Mouse (Mus musculus): Measurements from ENCODE around the gene Rbbp4. TPM values are rescaled to one million over a fixed set of nuclear protein-coding genes. Genes with fewer than 3 reads are reported as not detected.
"Not testable (repeated sequence)": the region's sequence is repeated elsewhere in the genome, so short reads cannot be mapped to it uniquely, and the experiment has no call there.

Rbbp4 gene
- polyA plus RNA-seq, 1 experiment from 2014 or later: 245 TPM

DNA sequence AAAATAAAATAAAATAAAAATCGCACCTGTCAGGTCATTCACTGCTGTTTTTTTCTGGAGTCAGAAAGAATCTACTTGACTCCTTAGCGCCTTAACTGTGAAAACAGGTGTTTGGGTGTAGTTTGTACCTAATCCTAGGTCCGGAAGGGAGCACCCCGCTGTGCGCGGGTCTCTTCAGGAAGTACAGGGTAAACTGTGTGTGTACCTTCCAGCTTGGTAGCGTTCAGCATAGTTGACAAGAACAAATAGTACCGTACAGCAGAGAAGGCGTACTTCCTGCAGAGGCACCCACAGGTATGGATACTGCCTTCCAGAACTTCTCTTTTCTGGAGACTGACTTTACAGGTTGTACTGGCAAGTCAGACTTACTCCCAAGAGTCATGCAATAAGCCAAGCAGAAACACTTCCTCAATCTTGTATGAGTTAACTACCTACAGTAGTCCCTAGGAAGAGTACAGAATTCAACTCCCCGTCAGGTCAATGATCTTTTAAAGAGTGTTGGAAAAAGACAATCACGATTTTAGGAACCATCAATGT is 39.1 kb upstream of the Rbbp4 start:
- Histone ChIP-seq H3K27ac (replicated peaks) (no peak overlapping the region), H3K9me3 (no peaks in the 10 kb centered on the region), H3K4me1 (replicated peaks) (peaks cover 17% of the 10 kb centered on the region), H3K36me3 (no peaks in the 10 kb centered on the region), H3K4me2 (no peak overlapping the region), H3K27me3 (no peaks in the 10 kb centered on the region; the same call in 1 of the 2 replicates), H3K9ac (no peak overlapping the region), H3K4me3 (no peak overlapping the region)
- no peak for ATAC-seq (ENCODE audit: low FRiP score, low read depth)
- 51% methylated on average over 11 of the region's 11 CpGs for WGBS

- H3K9ac ChIP-seq: no peak overlapping the region
- H3K27ac ChIP-seq (replicated peaks): no peak overlapping the region
- no peak overlapping the region for H3K4me3 ChIP-seq
- ATAC-seq (ENCODE audit: low FRiP score, low read depth): no peak
- H3K4me2 ChIP-seq: no peak overlapping the region
- H3K9me3 ChIP-seq: no peaks in the 10 kb centered on the region
- 48% methylated on average over 8 of the region's 8 CpGs for WGBS
- H3K27me3 ChIP-seq: no peaks in the 10 kb centered on the region
- H3K36me3 ChIP-seq: no peaks in the 10 kb centered on the region; the same call in 1 of the 2 replicates
- H3K4me1 ChIP-seq (replicated peaks): peaks cover 17% of the 10 kb centered on the region
Measured at GRCm38 (mm10) chr4:129373202-129373976, 38.2 kb upstream of the Rbbp4 start.

DNA sequence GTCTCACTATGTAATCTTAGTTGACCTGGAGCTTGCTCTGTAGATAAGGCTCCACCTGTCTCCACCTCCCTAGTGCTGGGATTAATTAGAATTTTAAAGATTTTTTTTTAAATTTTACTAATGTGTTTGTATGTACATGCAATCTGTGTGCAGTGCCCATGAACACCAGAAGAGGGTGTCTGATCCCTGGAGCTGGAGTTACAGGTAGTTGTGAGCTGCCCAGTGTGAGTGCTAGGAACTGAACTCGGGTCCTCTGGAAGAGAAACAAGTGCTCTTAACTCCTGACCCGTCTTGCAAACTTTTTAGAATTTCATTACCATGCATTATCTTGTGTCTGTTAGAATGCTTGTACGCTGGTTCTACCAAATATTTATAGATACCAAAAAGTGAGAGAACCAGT is 36.2 kb upstream of the Rbbp4 start:
- 96% methylated on average over 3 of the region's 3 CpGs for WGBS
- Histone ChIP-seq H3K36me3 (peaks cover 9% of the 10 kb centered on the region; the same call in 1 of the 2 replicates), H3K4me1 (replicated peaks) (peaks cover 8% of the 10 kb centered on the region), H3K27ac (replicated peaks) (no peak overlapping the region), H3K4me2 (no peak overlapping the region), H3K4me3 (no peak overlapping the region), H3K9ac (no peak overlapping the region), H3K9me3 (no peaks in the 10 kb centered on the region), H3K27me3 (no peaks in the 10 kb centered on the region)
- ATAC-seq (ENCODE audit: low FRiP score, low read depth): no peak

GRCm38 (mm10) chr4:129365224-129365623 is 30.1 kb upstream of the Rbbp4 start:
- Histone ChIP-seq H3K27ac (replicated peaks) (no peak overlapping the region), H3K36me3 (peaks cover 17% of the 10 kb centered on the region), H3K9ac (no peak overlapping the region), H3K4me1 (replicated peaks) (no peaks in the 10 kb centered on the region), H3K4me3 (no peak overlapping the region), H3K4me2 (no peak overlapping the region), H3K9me3 (no peaks in the 10 kb centered on the region), H3K27me3 (no peaks in the 10 kb centered on the region)
- 84% methylated on average over 5 of the region's 5 CpGs for WGBS
- no peak for ATAC-seq (ENCODE audit: low FRiP score, low read depth)

- 82% methylated on average over 3 of the region's 3 CpGs for WGBS
- Histone ChIP-seq H3K36me3 (peaks cover 26% of the 10 kb centered on the region), H3K9ac (no peak overlapping the region), H3K4me1 (replicated peaks) (no peaks in the 10 kb centered on the region), H3K4me2 (no peak overlapping the region), H3K9me3 (no peaks in the 10 kb centered on the region), H3K4me3 (no peak overlapping the region), H3K27ac (replicated peaks) (no peak overlapping the region), H3K27me3 (no peaks in the 10 kb centered on the region)
- ATAC-seq (ENCODE audit: low FRiP score, low read depth): no peak
Measured at GRCm38 (mm10) chr4:129364379-129364778, 29.2 kb upstream of the Rbbp4 start.

DNA sequence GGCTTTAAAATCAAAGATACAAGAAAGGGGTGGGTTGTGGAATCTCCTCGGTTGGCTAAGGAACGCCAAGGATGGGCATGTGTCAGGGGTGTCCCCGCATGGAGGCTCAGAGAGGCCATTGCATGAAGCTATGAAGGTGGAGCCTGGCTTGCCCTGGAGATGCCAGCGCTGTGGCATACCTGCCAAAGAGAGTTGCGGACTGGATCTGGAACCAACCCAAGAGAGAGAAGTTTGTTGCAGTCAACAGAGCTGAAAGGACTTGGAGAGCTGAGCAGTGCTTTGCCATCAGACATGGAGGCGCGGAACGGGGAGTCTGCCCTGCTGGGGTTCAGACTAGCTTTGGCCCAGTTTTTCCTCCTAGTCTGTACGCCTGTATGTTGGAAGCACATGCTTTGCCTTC is 28.3 kb upstream of the Rbbp4 start:
- Histone ChIP-seq H3K4me2 (no peak overlapping the region), H3K9ac (no peak overlapping the region), H3K9me3 (no peaks in the 10 kb centered on the region), H3K4me1 (replicated peaks) (no peaks in the 10 kb centered on the region), H3K27ac (replicated peaks) (no peak overlapping the region), H3K36me3 (peaks cover 31% of the 10 kb centered on the region), H3K27me3 (no peaks in the 10 kb centered on the region), H3K4me3 (no peak overlapping the region)
- ATAC-seq (ENCODE audit: low FRiP score, low read depth): no peak
- 91% methylated on average over 9 of the region's 9 CpGs for WGBS

DNA sequence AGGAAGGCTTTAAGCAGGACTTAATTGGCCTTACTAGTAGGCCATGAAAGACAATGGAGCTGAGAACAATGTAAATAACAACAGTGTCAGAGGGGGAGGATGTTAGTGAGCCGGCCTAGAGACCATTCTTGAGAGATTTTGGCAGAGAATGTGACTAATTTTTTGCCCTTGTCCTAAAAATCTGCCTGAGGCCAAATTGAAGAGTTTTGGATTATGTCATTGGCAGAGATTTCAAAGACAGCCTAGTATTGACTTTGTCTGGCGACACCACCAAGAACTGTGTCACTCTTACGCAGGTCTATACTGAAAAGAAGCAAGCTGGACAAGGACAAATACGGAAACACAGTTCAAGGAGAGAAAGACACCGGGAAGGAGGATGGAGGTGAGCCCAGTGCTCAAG is 27.6 kb upstream of the Rbbp4 start:
- 78% methylated on average over 5 of the region's 5 CpGs for WGBS
- Histone ChIP-seq H3K27ac (replicated peaks) (no peak overlapping the region), H3K4me3 (no peak overlapping the region), H3K27me3 (no peaks in the 10 kb centered on the region), H3K36me3 (peaks cover 38% of the 10 kb centered on the region), H3K9me3 (no peaks in the 10 kb centered on the region), H3K4me1 (replicated peaks) (no peaks in the 10 kb centered on the region), H3K4me2 (no peak overlapping the region), H3K9ac (no peak overlapping the region)
- ATAC-seq (ENCODE audit: low FRiP score, low read depth): no peak

DNA sequence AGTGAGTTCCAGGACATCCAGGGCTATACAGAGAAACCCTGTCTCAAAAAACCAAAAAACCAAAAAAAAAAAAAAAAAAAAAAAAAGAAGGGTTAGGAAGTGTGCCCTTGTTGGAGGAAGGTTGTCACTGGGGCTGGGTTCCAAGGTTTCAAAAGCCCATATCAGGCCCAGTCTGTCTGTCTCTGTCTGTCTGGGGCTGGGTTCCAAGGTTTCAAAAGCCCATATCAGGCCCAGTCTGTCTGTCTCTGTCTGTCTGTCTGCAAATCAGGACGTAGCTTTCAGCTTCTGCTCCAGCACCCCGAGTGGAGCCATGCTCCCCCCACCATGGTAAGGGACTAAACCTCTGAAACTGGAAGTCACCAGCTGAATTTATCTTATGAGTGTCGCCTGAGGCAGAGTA is 27.1 kb upstream of the Rbbp4 start:
- not testable (repeated sequence) for H3K9me3 ChIP-seq; H3K4me3 ChIP-seq; H3K4me1 ChIP-seq (replicated peaks); ATAC-seq (ENCODE audit: low FRiP score, low read depth); H3K4me2 ChIP-seq; H3K27ac ChIP-seq (replicated peaks); H3K9ac ChIP-seq; H3K27me3 ChIP-seq
- H3K36me3 ChIP-seq: peaks cover 39% of the 10 kb centered on the region
- WGBS: 90% methylated on average over 3 of the region's 3 CpGs

- Histone ChIP-seq H3K4me2 (no peak overlapping the region), H3K4me1 (replicated peaks) (no peaks in the 10 kb centered on the region), H3K9me3 (no peaks in the 10 kb centered on the region), H3K36me3 (peaks cover 61% of the 10 kb centered on the region), H3K27me3 (no peaks in the 10 kb centered on the region), H3K9ac (no peak overlapping the region), H3K4me3 (no peak overlapping the region), H3K27ac (replicated peaks) (no peak overlapping the region)
- 89% methylated on average over 15 of the region's 15 CpGs for WGBS
- ATAC-seq (ENCODE audit: low FRiP score, low read depth): no peak
Measured at GRCm38 (mm10) chr4:129357613-129358163, 22.5 kb upstream of the Rbbp4 start.

- no peak for ATAC-seq (ENCODE audit: low FRiP score, low read depth)
- Histone ChIP-seq H3K36me3 (peaks cover 48% of the 10 kb centered on the region), H3K4me1 (replicated peaks) (no peaks in the 10 kb centered on the region), H3K27me3 (no peaks in the 10 kb centered on the region), H3K4me2 (no peak overlapping the region), H3K4me3 (no peak overlapping the region), H3K27ac (replicated peaks) (no peak overlapping the region), H3K9me3 (no peaks in the 10 kb centered on the region), H3K9ac (no peak overlapping the region)
- 82% methylated on average over 15 of the region's 15 CpGs for WGBS
Measured at GRCm38 (mm10) chr4:129354236-129354635, 19.1 kb upstream of the Rbbp4 start.

- no peaks in the 10 kb centered on the region for H3K9me3 ChIP-seq
- H3K4me3 ChIP-seq: no peak overlapping the region
- H3K27me3 ChIP-seq: no peaks in the 10 kb centered on the region
- no peak overlapping the region for H3K4me2 ChIP-seq
- H3K27ac ChIP-seq (replicated peaks): no peak overlapping the region
- 93% methylated on average over 12 of the region's 12 CpGs for WGBS
- H3K4me1 ChIP-seq (replicated peaks): no peaks in the 10 kb centered on the region
- H3K9ac ChIP-seq: no peak overlapping the region
- peaks cover 43% of the 10 kb centered on the region for H3K36me3 ChIP-seq
- ATAC-seq (ENCODE audit: low FRiP score, low read depth): no peak
Measured at GRCm38 (mm10) chr4:129353176-129353575, 18.0 kb upstream of the Rbbp4 start.

- Histone ChIP-seq H3K4me2 (no peak overlapping the region), H3K4me1 (replicated peaks) (no peaks in the 10 kb centered on the region), H3K27me3 (no peaks in the 10 kb centered on the region), H3K36me3 (peaks cover 31% of the 10 kb centered on the region), H3K9ac (no peak overlapping the region), H3K9me3 (no peaks in the 10 kb centered on the region), H3K27ac (replicated peaks) (no peak overlapping the region), H3K4me3 (no peak overlapping the region)
- 77% methylated on average over 6 of the region's 6 CpGs for WGBS
- no peak for ATAC-seq (ENCODE audit: low FRiP score, low read depth)
Measured at GRCm38 (mm10) chr4:129351111-129351510, 15.9 kb upstream of the Rbbp4 start.

Measured in hindbrain, embryonic 15.5 days (tissue).